Mouse (Mus musculus): Measurements from ENCODE around the gene Pik3r3.

DNA sequence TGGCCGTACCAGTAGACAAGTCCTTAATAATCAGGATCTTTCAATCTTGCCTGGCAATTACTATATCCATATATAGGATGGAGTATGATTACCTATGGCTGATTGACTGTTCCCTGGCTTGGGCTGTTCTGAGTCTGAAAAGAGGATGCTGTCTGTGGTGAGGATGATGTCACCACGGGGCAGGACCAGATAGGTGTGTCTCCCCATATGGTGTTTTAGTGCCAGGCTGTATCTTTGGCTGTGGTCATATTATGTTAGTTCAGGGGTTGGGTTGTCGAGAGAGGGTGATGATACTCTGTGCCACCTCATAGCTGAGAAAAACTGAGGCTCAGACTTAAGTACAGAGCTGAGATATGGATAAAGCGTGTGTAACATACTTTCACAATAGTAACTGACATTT, 36.3 kb upstream of the Pik3r3 start:
- TF ChIP-seq CTCF (IDR thresholded peaks at IDR 0.05; ENCODE audit: low read depth, low read length) (no peak), GATA2 (IDR thresholded peaks at IDR 0.05; ENCODE audit: borderline replicate concordance, low read depth, low read length) (no peak)
